Mouse (Mus musculus) midbrain, embryonic 15.5 days (tissue): ENCODE measurements around the gene Olfr749. TPM values are rescaled to one million over a fixed set of nuclear protein-coding genes. Genes with fewer than 3 reads are reported as not detected.

ENCODE experiments used
- ATAC-seq: fragments of 200-750 bp; cut with Nextera tagmentation; replicated peaks from 2 replicates; pipeline ENCODE4 v1.8.0; 2017; ENCODE audit warnings: moderate TSS enrichment
- H3K27ac ChIP-seq: fragments of 300-500 bp; sonication (generic); 2 replicates; pipeline ENCODE4 v1.5.1; 2015; ENCODE audit warnings: mild to moderate bottlenecking, inconsistent platforms
- H3K27me3 ChIP-seq: fragments of 300-500 bp; sonication (generic); replicated peaks from 2 replicates; pipeline ENCODE4 v1.6.1; 2015; ENCODE audit warnings: inconsistent platforms
- H3K36me3 ChIP-seq: fragments of 300-500 bp; sonication (generic); replicated peaks from 2 replicates; pipeline ENCODE4 v1.6.1; 2015; ENCODE audit warnings: inconsistent platforms
- H3K4me1 ChIP-seq: fragments of 300-500 bp; sonication (generic); 2 replicates; pipeline ENCODE4 v1.6.1; 2015; ENCODE audit warnings: inconsistent platforms
- H3K4me2 ChIP-seq: fragments of 300-500 bp; sonication (generic); 2 replicates; pipeline ENCODE4 v1.6.1; 2015; ENCODE audit warnings: inconsistent platforms, mild to moderate bottlenecking, moderate library complexity
- H3K4me3 ChIP-seq: fragments of 300-500 bp; sonication (generic); 2 replicates; pipeline ENCODE4 v1.5.1; 2015; ENCODE audit warnings: mild to moderate bottlenecking, inconsistent platforms
- H3K9ac ChIP-seq: fragments of 300-500 bp; sonication (generic); 2 replicates; pipeline ENCODE4 v1.6.1; 2015; ENCODE audit warnings: mild to moderate bottlenecking, inconsistent platforms
- H3K9me3 ChIP-seq: fragments of 300-500 bp; sonication (generic); 2 replicates; pipeline ENCODE4 v1.6.1; 2016; ENCODE audit warnings: inconsistent platforms
- WGBS: fragments of 180-500 bp; shearing (Covaris S2); methylation state at CpG from one replicate; pipeline ENCODE4 v1.1.7; 2015; ENCODE audit warnings: mixed read lengths; 5-methylcytosine and 5-hydroxymethylcytosine counted together
- polyA plus RNA-seq: library from polyadenylated mRNA; unstranded; fragments of >200 nt; fragmentation: Nextera tagmentation; extraction: Ambion mirVana; gene quantifications from 2 replicates; pipeline ENCODE4 v1.2.1, GENCODE M21; 2015

The Olfr749 gene
- polyA plus RNA-seq, 1 experiment from 2014 or later, result not detected

- Histone ChIP-seq H3K27me3 (no peaks in the 10 kb centered on the region), H3K36me3 (no peaks in the 10 kb centered on the region), H3K9ac (no peak within 1 kb of the TSS), H3K4me3 (no peak within 1 kb of the TSS), H3K4me2 (no peak within 1 kb of the TSS), H3K9me3 (no peaks in the 10 kb centered on the region), H3K27ac (no peak within 1 kb of the TSS), H3K4me1 (no peaks in the 10 kb centered on the region)
- ATAC-seq, result no peak
- 66% methylated on average over 1 of the region's 1 CpGs for WGBS
Measured at GRCm38 (mm10) chr14:50707073-50707472, 37.8 kb downstream of the Olfr749 start, which contains the start of gene Olfr748. Olfr748 (plus strand) TSS chr14:50707373.

- Histone ChIP-seq H3K4me2 (no peak within 1 kb of the TSS), H3K36me3 (no peaks in the 10 kb centered on the region), H3K27ac (no peak within 1 kb of the TSS), H3K4me1 (no peaks in the 10 kb centered on the region), H3K9ac (no peak within 1 kb of the TSS), H3K9me3 (no peaks in the 10 kb centered on the region), H3K27me3 (no peaks in the 10 kb centered on the region), H3K4me3 (no peak within 1 kb of the TSS)
- no peak for ATAC-seq
- 89% methylated on average over 3 of the region's 3 CpGs for WGBS
Measured at GRCm38 (mm10) chr14:50693106-50693505, 51.8 kb downstream of the Olfr749 start, which contains the start of gene Olfr747. Olfr747 (minus strand) TSS chr14:50693206.

Other genes starting within 250 kb of the Olfr749 start
- gene Olfr742, start 241.5 kb downstream of the Olfr749 start, polyA plus RNA-seq, result not detected in 2 replicates
- not detected in 2 replicates for gene Olfr743, start 223.3 kb downstream of the Olfr749 start, polyA plus RNA-seq
- gene Olfr744, start 130.2 kb downstream of the Olfr749 start, polyA plus RNA-seq, result not detected in 2 replicates
- gene Olfr745, start 105.7 kb downstream of the Olfr749 start, polyA plus RNA-seq, result not detected in 2 replicates
- not detected in 2 replicates for gene Olfr746, start 98.0 kb downstream of the Olfr749 start, polyA plus RNA-seq
- gene Olfr747, start 51.9 kb downstream of the Olfr749 start, polyA plus RNA-seq, result not detected in 2 replicates
- gene Olfr748, start 37.7 kb downstream of the Olfr749 start, polyA plus RNA-seq, result not detected in 2 replicates
- 137 and 142 TPM in 2 replicates for gene Ttc5, start 40.4 kb upstream of the Olfr749 start, polyA plus RNA-seq
- gene Ccnb1ip1, start 62.6 kb upstream of the Olfr749 start, polyA plus RNA-seq, result not detected in 2 replicates
- gene Parp2, start 62.7 kb upstream of the Olfr749 start, polyA plus RNA-seq, result 42.8 and 43.7 TPM in 2 replicates
- 2.0 and 2.6 TPM in 2 replicates for gene Tep1, start 125.5 kb upstream of the Olfr749 start, polyA plus RNA-seq
- 1.8 and 2.1 TPM in 2 replicates for gene Klhl33, start 152.4 kb upstream of the Olfr749 start, polyA plus RNA-seq
- 104 and 116 TPM in 2 replicates for gene Osgep, start 179.8 kb upstream of the Olfr749 start, polyA plus RNA-seq
- 190 and 191 TPM in 2 replicates for gene Apex1, start 179.9 kb upstream of the Olfr749 start, polyA plus RNA-seq
- gene Pip4p1, start 185.8 kb upstream of the Olfr749 start, polyA plus RNA-seq, result 101 and 111 TPM in 2 replicates
- gene Pnp, start 186.0 kb upstream of the Olfr749 start, polyA plus RNA-seq, result 20.3 and 21.3 TPM in 2 replicates
- gene Gm49342, start 199.4 kb upstream of the Olfr749 start, polyA plus RNA-seq, result not detected in 2 replicates
- gene Pnp2, start 210.9 kb upstream of the Olfr749 start, polyA plus RNA-seq, result 0.45 and 0.57 TPM in 2 replicates